Mouse (Mus musculus) neural tube, embryonic 14.5 days (tissue): ENCODE measurements around the gene Gm20388. TPM values are rescaled to one million over a fixed set of nuclear protein-coding genes. Genes with fewer than 3 reads are reported as not detected.

ENCODE experiments used
- ATAC-seq: fragments of 200-750 bp; cut with Nextera tagmentation; 2 replicates; pipeline ENCODE4 v1.8.0; 2017; ENCODE audit warnings: low read depth, mild to moderate bottlenecking, moderate TSS enrichment, moderate library complexity
- H3K27ac ChIP-seq: fragments of 300-500 bp; sonication (generic); 2 replicates; pipeline ENCODE4 v1.5.1; 2014; ENCODE audit warnings: low read depth, mild to moderate bottlenecking, control low read depth, low read length, moderate library complexity, mixed read lengths
- H3K27me3 ChIP-seq: fragments of 300-500 bp; sonication (generic); 2 replicates; pipeline ENCODE4 v1.6.1; 2014; ENCODE audit warnings: low read length; ENCODE audit not compliant: control insufficient read depth, insufficient read depth
- H3K36me3 ChIP-seq: fragments of 300-500 bp; sonication (generic); 2 replicates; pipeline ENCODE4 v1.6.1; 2014; ENCODE audit warnings: low read length, mixed read lengths; ENCODE audit not compliant: control insufficient read depth, insufficient read depth
- H3K4me1 ChIP-seq: fragments of 300-500 bp; sonication (generic); 2 replicates; pipeline ENCODE4 v1.6.1; 2014; ENCODE audit warnings: low read length; ENCODE audit not compliant: control insufficient read depth, insufficient read depth
- H3K4me2 ChIP-seq: fragments of 300-500 bp; sonication (generic); 2 replicates; pipeline ENCODE4 v1.6.1; 2014; ENCODE audit warnings: mild to moderate bottlenecking, low read depth, low read length, control low read depth
- H3K4me3 ChIP-seq: fragments of 300-500 bp; sonication (generic); 2 replicates; pipeline ENCODE4 v1.5.1; 2014; ENCODE audit warnings: low read depth, low read length, control low read depth, mixed read lengths
- H3K9ac ChIP-seq: fragments of 300-500 bp; sonication (generic); replicated peaks from 2 replicates; pipeline ENCODE4 v1.6.1; 2014; ENCODE audit warnings: low read depth, mild to moderate bottlenecking, control low read depth, low read length, mixed read lengths
- H3K9me3 ChIP-seq: fragments of 300-500 bp; sonication (generic); 2 replicates; pipeline ENCODE4 v1.6.1; 2016; ENCODE audit warnings: low read length; ENCODE audit not compliant: control insufficient read depth
- WGBS: fragments of 180-500 bp; shearing (Covaris S2); extraction: QIAGEN DNeasy Blood & Tissue Kit; methylation state at CpG from one replicate; pipeline ENCODE4 v1.1.7; 2014; 5-methylcytosine and 5-hydroxymethylcytosine counted together
- polyA plus RNA-seq: library from polyadenylated mRNA; unstranded; fragments of >200 nt; fragmentation: Nextera tagmentation; extraction: Ambion mirVana; gene quantifications from 2 replicates; pipeline ENCODE4 v1.2.1, GENCODE M21; 2014

Gm20388 gene
- polyA plus RNA-seq, 1 experiment from 2014 or later: 10.3 TPM

DNA sequence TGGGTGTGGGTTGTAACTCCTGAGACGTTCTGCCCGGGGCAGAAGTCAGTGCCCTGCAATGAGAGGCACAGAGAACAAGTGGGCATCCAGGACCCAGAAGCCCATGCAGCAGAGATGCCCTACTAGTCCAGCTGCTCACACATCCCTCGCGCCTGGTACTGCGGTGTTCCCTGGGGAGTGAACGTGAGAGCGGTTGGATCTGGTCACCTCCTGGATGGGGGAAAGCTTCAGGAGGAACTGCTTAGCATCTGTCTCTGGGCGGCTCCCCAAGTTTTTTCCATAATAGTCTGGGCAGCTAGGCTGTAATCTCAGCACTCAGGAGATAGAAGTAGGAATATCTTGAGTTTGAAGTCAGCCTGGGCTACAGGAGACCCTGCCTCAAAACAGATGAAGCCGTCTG lies 2674.3 kb downstream of the Gm20388 start:
- H3K4me3 ChIP-seq: no peak overlapping the region
- no peak for ATAC-seq
- 0 out of 2 replicates have a peak, but pooled peaks cover 7% of the 10 kb centered on the region for H3K4me1 ChIP-seq
- WGBS: 75% methylated on average over 9 of the region's 9 CpGs
- H3K27me3 ChIP-seq: no peaks in the 10 kb centered on the region
- no peaks in the 10 kb centered on the region for H3K36me3 ChIP-seq
- H3K9ac ChIP-seq: no peak overlapping the region
- no peak overlapping the region for H3K4me2 ChIP-seq
- no peaks in the 10 kb centered on the region for H3K9me3 ChIP-seq
- no peak overlapping the region for H3K27ac ChIP-seq

DNA sequence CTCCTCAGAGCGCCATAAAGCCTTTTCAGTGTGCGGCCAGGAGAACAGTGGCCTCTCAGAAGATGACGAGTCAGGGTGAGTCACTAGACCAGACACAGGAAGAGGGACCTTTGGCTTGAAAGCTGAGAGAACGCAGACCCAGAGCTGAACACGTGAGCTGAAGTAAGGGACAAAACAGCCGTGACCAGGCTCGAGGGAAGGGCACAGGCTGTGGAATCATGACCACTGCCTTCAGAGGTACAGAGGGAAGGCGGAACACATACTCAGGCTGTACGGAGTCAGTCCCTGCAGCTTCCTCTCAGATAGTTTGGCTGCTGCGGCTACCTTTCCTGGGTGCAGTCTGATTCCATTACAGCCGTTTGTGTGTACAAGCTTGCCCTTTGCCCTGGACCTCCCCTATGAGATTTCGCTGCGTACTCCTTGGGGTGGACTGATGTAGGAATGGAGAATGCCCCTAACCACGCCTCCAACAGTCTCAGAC lies 2674.8 kb downstream of the Gm20388 start:
- 79% methylated on average over 14 of the region's 14 CpGs for WGBS
- no peak overlapping the region for H3K27ac ChIP-seq
- H3K9ac ChIP-seq: no peak overlapping the region
- 0 out of 2 replicates have a peak, but pooled peaks cover 7% of the 10 kb centered on the region for H3K4me1 ChIP-seq
- no peaks in the 10 kb centered on the region for H3K36me3 ChIP-seq
- H3K9me3 ChIP-seq: no peaks in the 10 kb centered on the region
- no peak overlapping the region for H3K4me3 ChIP-seq
- ATAC-seq: no peak
- H3K27me3 ChIP-seq: no peaks in the 10 kb centered on the region
- H3K4me2 ChIP-seq: no peak overlapping the region

DNA sequence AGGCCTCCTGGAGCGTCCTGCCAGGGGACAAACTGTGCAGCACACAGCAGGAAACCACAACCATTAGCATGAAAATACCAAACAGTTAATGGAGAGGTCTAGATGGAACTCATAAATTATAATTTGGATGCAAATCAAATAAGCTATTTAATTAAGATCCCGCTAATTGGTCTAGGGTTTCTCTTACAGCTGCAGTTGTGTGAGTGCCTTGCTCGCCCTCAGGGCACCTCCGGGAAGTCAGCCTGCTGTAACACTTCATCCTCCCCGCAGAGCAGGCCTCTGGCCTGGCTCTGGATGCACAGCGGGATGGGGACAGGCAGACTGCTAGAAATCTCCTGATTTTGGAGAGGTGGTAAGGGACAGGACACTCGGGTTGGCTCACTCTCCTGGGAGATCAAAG lies 2675.5 kb downstream of the Gm20388 start:
- no peak overlapping the region for H3K4me3 ChIP-seq
- no peak overlapping the region for H3K27ac ChIP-seq
- H3K9ac ChIP-seq: no peak overlapping the region
- H3K4me2 ChIP-seq: no peak overlapping the region
- no peaks in the 10 kb centered on the region for H3K27me3 ChIP-seq
- H3K4me1 ChIP-seq: 0 out of 2 replicates have a peak, but pooled peaks cover 7% of the 10 kb centered on the region
- no peaks in the 10 kb centered on the region for H3K36me3 ChIP-seq
- ATAC-seq: peak; percentile 54; the same call in 1 of the 2 replicates
- WGBS: 40% methylated on average over 7 of the region's 7 CpGs
- no peaks in the 10 kb centered on the region for H3K9me3 ChIP-seq

DNA sequence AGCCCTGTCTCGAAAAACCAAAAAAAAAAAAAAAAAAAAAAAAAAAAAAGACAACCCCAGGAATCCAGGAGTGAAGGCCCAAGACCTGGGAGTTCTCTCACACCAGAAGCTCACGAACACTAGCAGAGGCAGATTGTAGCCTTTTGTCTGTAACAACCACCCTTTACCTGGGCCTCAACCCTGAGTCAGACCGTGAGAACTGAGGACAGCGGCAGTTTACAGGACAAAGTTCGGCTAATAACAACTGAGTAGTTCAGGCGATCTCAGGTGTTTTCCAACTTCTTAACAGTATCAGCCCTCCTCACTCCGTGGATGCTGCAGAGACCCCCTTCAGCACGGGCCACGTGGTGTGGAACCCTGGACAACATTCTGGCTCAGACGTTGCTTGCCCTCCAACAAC lies 2676.1 kb downstream of the Gm20388 start:
- WGBS: 87% methylated on average over 10 of the region's 10 CpGs
- Histone ChIP-seq H3K27me3 (no peaks in the 10 kb centered on the region), H3K9ac (no peak overlapping the region), H3K27ac (no peak overlapping the region), H3K36me3 (no peaks in the 10 kb centered on the region), H3K9me3 (no peaks in the 10 kb centered on the region), H3K4me2 (no peak overlapping the region), H3K4me3 (no peak overlapping the region), H3K4me1 (0 out of 2 replicates have a peak, but pooled peaks cover 7% of the 10 kb centered on the region)
- ATAC-seq: no peak

DNA sequence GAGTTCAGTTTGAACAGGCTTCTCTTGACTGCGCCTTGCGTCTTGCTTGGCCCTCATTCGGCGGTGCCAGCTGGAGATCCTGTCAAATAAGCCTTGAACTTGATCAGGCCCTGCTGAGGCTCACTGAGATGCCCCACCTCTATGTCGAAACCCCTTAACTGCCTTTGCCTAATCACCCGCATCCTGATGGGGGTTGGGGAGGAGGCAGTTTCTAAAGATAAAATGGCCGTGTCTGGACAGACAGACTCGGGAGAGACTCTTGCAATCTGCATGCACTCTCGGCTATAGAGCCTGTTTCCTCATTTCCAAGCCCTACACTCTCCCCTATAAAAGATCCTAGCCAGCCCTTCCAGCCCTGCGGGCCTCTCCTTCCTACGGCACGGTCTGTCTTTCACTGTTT lies 2682.6 kb downstream of the Gm20388 start:
- H3K27ac ChIP-seq: no peak overlapping the region
- ATAC-seq: no peak
- H3K9ac ChIP-seq: no peak overlapping the region
- H3K27me3 ChIP-seq: no peaks in the 10 kb centered on the region
- H3K9me3 ChIP-seq: no peaks in the 10 kb centered on the region
- H3K4me3 ChIP-seq: no peak overlapping the region
- 0 out of 2 replicates have a peak, but pooled peaks cover 7% of the 10 kb centered on the region for H3K4me1 ChIP-seq
- H3K4me2 ChIP-seq: no peak overlapping the region
- WGBS: 60% methylated on average over 12 of the region's 12 CpGs
- no peaks in the 10 kb centered on the region for H3K36me3 ChIP-seq

DNA sequence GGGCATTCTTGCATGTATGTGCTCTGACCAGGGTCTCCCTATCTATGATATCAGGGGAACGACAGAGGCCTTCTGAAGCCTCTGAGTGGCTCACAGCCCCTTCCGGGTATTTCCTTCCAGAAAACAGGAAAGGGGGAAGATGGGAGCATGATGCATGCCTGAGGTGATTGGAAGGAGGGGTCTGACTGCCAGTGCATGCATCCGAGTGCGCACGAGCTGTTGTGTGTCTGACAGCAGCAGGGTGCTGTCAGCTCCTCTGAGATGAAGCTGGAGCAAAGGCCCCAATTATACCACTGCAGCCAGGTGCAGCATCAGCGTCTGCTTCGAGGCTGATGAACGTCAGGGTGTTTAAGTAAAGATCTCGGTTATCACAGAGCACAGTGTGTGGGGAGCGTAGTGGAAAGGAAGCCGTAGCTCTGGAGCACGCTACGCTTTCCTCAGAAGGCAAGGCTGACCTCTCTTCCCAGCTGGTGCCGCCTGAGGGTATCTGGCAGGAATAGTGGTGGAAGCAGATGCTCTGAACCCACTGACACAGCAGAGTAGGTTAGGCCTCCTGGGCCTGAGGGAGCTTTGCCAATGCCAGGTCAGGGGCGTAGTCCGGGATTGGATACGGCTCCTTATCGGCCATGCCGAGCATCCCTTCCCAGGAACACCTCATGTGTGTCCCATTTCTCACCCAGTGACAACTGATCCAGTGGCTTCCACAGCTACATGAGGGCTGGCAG lies 2683.3 kb downstream of the Gm20388 start:
- no peak overlapping the region for H3K9ac ChIP-seq
- no peaks in the 10 kb centered on the region for H3K27me3 ChIP-seq
- no peak overlapping the region for H3K4me3 ChIP-seq
- no peak overlapping the region for H3K4me2 ChIP-seq
- 61% methylated on average over 19 of the region's 19 CpGs for WGBS
- no peaks in the 10 kb centered on the region for H3K9me3 ChIP-seq
- no peaks in the 10 kb centered on the region for H3K36me3 ChIP-seq
- no peak overlapping the region for H3K27ac ChIP-seq
- peak; percentile 24; the same call in 1 of the 2 replicates for ATAC-seq
- H3K4me1 ChIP-seq: 0 out of 2 replicates have a peak, but pooled peaks cover 7% of the 10 kb centered on the region

DNA sequence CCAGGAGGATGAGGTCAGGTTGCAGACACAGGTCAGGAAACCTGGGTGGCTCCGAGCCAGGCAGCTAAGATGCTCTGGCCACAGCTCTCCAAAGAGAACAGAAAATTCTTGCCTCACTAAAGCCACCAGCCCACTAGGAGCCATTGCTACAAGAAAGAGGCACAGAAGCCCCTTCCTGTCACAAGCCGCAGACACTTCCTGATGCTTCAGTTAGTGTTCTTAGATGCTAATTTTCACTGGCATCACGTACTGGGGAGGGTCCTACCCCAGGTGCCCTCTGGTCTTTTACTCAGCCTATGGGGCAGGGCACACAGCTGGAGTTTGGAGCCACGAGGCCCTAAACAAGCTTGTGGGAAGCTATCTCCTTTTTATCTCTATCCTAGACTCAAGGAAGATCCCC lies 2685.4 kb downstream of the Gm20388 start:
- Histone ChIP-seq H3K27me3 (no peaks in the 10 kb centered on the region), H3K9me3 (no peaks in the 10 kb centered on the region), H3K36me3 (no peaks in the 10 kb centered on the region), H3K4me1 (0 out of 2 replicates have a peak, but pooled peaks cover 7% of the 10 kb centered on the region), H3K27ac (no peak overlapping the region), H3K4me2 (no peak overlapping the region), H3K9ac (no peak overlapping the region), H3K4me3 (no peak overlapping the region)
- ATAC-seq: no peak
- WGBS: 63% methylated on average over 4 of the region's 4 CpGs

DNA sequence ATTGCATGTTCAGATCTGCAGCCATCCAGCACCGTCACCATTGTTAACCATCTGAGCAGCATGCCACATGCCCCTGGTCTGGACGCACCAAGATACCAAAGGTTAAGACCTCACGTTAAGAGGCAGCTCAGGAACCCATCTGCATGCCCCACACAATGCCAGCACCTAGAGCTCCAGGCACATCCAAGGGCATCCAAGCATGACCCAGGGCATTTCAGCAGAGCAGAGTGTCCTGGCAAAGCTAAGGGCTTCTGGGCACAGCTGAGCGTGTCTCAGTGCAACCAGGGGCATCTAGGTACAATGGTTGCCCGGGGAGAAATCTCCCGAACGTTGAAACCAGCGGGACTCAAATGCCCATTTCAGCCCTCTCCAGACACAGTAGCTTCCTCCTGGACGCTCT lies 2690.0 kb downstream of the Gm20388 start:
- WGBS: 84% methylated on average over 9 of the region's 9 CpGs
- Histone ChIP-seq H3K27me3 (no peaks in the 10 kb centered on the region), H3K4me3 (no peak overlapping the region), H3K9ac (no peak overlapping the region), H3K4me2 (no peak overlapping the region), H3K4me1 (no peaks in the 10 kb centered on the region), H3K9me3 (no peaks in the 10 kb centered on the region), H3K36me3 (no peaks in the 10 kb centered on the region), H3K27ac (no peak overlapping the region)
- ATAC-seq: no peak

DNA sequence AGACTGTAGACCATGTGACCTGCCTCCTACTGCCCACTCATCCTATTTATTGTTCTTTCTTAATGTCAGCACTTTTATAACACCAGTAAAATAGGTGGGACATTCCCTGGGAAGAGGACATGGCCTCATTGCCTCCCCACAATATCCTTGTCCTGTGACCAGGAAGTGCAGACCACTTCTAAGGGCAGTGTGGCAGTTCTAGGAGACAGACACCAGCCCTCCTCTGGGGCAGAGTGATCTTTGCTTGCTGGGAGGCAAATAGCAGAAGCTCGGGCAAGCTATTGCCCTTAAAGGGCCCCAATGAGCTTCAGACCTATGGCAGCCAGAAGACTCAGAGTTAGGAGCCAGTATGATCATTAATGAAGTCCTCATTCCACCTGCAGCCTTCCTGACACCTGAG lies 2694.0 kb downstream of the Gm20388 start:
- Histone ChIP-seq H3K27ac (no peak overlapping the region), H3K36me3 (no peaks in the 10 kb centered on the region), H3K4me2 (no peak overlapping the region), H3K9ac (no peak overlapping the region), H3K4me1 (no peaks in the 10 kb centered on the region), H3K27me3 (no peaks in the 10 kb centered on the region), H3K9me3 (no peaks in the 10 kb centered on the region), H3K4me3 (no peak overlapping the region)
- WGBS: 25% methylated on average over 1 of the region's 1 CpGs
- ATAC-seq: no peak
